Comparison of ENCODE assay signal across 11 mouse cellular contexts in genomic region chr11:76261224-76261623, GRCm38 (mm10). TPM values are rescaled to one million over a fixed set of nuclear protein-coding genes. Genes with fewer than 3 reads are reported as not detected.
DNase-seq lines count a peak whose midpoint lies in the region; ATAC-seq lines count a peak whose summit lies in the region.
"Had no signal": no experiment of that assay in that cellular context is flagged by ENCODE, and none has a peak within 500 bp of the region (broad histone marks: within the 10 kb centered on the region; RNA-seq: fewer than 3 reads in every experiment).

No protein-coding gene starts in this region.

- no peak for ATAC-seq in hindbrain, embryonic 12.5 days (ENCODE audit: low FRiP score)
- no peak for ATAC-seq in hindbrain, embryonic 16.5 days
- peak; percentile 57 for ATAC-seq in neutrophil, adult 5-6 weeks (ENCODE audit: extremely low read depth, insufficient number of reproducible peaks, low FRiP score, poor library complexity, severe bottlenecking)
- ATAC-seq: Patski had no signal

- peak overlapping the region; percentile 88 for H3K27ac ChIP-seq in hindbrain, embryonic 10.5 days
- no peak overlapping the region for H3K27ac ChIP-seq in hindbrain, embryonic 12.5 days
- peak overlapping the region; percentile 18; the same call in 1 of the 2 replicates for H3K27ac ChIP-seq in hindbrain, embryonic 16.5 days (ENCODE audit: low read depth, low read length)
- H3K27ac ChIP-seq: liver, embryonic 15.5 days had no signal

- no peak overlapping the region for H3K9ac ChIP-seq in hindbrain, embryonic 12.5 days
- H3K9ac ChIP-seq in hindbrain, embryonic 16.5 days (ENCODE audit: low read depth, low read length): 0 out of 2 replicates have a peak overlapping the region, but pooled peaks have one; percentile 9
- H3K9ac ChIP-seq: liver, embryonic 15.5 days had no signal

- no peaks in the 10 kb centered on the region; the same call in 1 of the 2 replicates for H3K27me3 ChIP-seq in hindbrain, embryonic 10.5 days (ENCODE audit: insufficient read depth, poor library complexity, severe bottlenecking)
- no peaks in the 10 kb centered on the region for H3K27me3 ChIP-seq in hindbrain, embryonic 12.5 days
- H3K27me3 ChIP-seq in hindbrain, embryonic 16.5 days (replicated peaks; ENCODE audit: control insufficient read depth, insufficient read depth, low read length): no peaks in the 10 kb centered on the region
- H3K27me3 ChIP-seq: liver, embryonic 15.5 days; Patski had no signal

- WGBS in hindbrain, embryonic 10.5 days: 65% methylated on average over 12 of the region's 12 CpGs
- 72% methylated on average over 12 of the region's 12 CpGs for WGBS in hindbrain, embryonic 12.5 days
- WGBS in hindbrain, embryonic 16.5 days: 63% methylated on average over 12 of the region's 12 CpGs

- peaks cover 95% of the 10 kb centered on the region for H3K4me1 ChIP-seq in hindbrain, embryonic 10.5 days (replicated peaks)
- peaks cover 50% of the 10 kb centered on the region for H3K4me1 ChIP-seq in hindbrain, embryonic 12.5 days
- peaks cover 16% of the 10 kb centered on the region for H3K4me1 ChIP-seq in hindbrain, embryonic 16.5 days (ENCODE audit: control insufficient read depth, insufficient read depth, low read depth, low read length)
- H3K4me1 ChIP-seq: liver, embryonic 15.5 days had no signal

- peaks cover 32% of the 10 kb centered on the region for H3K36me3 ChIP-seq in hindbrain, embryonic 10.5 days
- 0 out of 2 replicates have a peak, but pooled peaks cover 7% of the 10 kb centered on the region for H3K36me3 ChIP-seq in hindbrain, embryonic 12.5 days
- H3K36me3 ChIP-seq in hindbrain, embryonic 16.5 days (ENCODE audit: control insufficient read depth, insufficient read depth, low read length): no peaks in the 10 kb centered on the region
- H3K36me3 ChIP-seq: liver, embryonic 15.5 days had no signal

- no peak overlapping the region; the same call in 1 of the 2 replicates for H3K4me3 ChIP-seq in hindbrain, embryonic 10.5 days
- H3K4me3 ChIP-seq in hindbrain, embryonic 12.5 days: no peak overlapping the region
- no peak overlapping the region for H3K4me3 ChIP-seq in hindbrain, embryonic 16.5 days (ENCODE audit: low read length)
- H3K4me3 ChIP-seq: liver, embryonic 15.5 days had no signal

- no peak overlapping the region for H3K4me2 ChIP-seq in hindbrain, embryonic 12.5 days (replicated peaks)
- H3K4me2 ChIP-seq in hindbrain, embryonic 16.5 days (ENCODE audit: low read length): no peak overlapping the region
- H3K4me2 ChIP-seq: liver, embryonic 15.5 days had no signal

- no peak for DNase-seq in hindbrain, embryonic 10.5 days (ENCODE audit: low spot score)
- peak; percentile 8 for DNase-seq in thymus, postnatal 14 days
- no peak for DNase-seq in thymus, postnatal 4 days
- DNase-seq in cerebellum, postnatal 14 days: no peak
- DNase-seq in gastrocnemius, adult 18-20 months (ENCODE audit: low spot score): no peak
- DNase-seq: gastrocnemius, postnatal 10 days had no signal

- H3K9me3 ChIP-seq in hindbrain, embryonic 10.5 days: no peaks in the 10 kb centered on the region
- no peaks in the 10 kb centered on the region for H3K9me3 ChIP-seq in hindbrain, embryonic 12.5 days (replicated peaks)
- H3K9me3 ChIP-seq in hindbrain, embryonic 16.5 days (ENCODE audit: control insufficient read depth, low read length): no peaks in the 10 kb centered on the region
- H3K9me3 ChIP-seq: liver, embryonic 15.5 days had no signal

RNA-seq across cellular contexts. Expression of gene Glod4, which starts 17.7 kb away (rescaled TPM):
- polyA plus RNA-seq in hindbrain, embryonic 10.5 days (2016; fragmentation: Nextera tagmentation; extraction: Ambion mirVana): 126 and 130 TPM in 2 replicates
- polyA plus RNA-seq in hindbrain, embryonic 12.5 days (2016; fragmentation: Nextera tagmentation; extraction: Ambion mirVana): 109 and 118 TPM in 2 replicates
- 118 and 125 TPM in 2 replicates for polyA plus RNA-seq in hindbrain, embryonic 16.5 days (2015; fragmentation: Nextera tagmentation; extraction: Ambion mirVana)
- total RNA-seq in neutrophil, adult 5-6 weeks (2017): 57.1 and 60.8 TPM in 2 replicates
- 10 to 100 TPM; 25.5 to 27.8 TPM for total RNA-seq in gastrocnemius, adult 18-20 months (2021)

RNA-seq across cellular contexts. Expression of gene Mrm3, which starts 17.7 kb away (rescaled TPM):
- 21.5 and 24.7 TPM in 2 replicates for polyA plus RNA-seq in hindbrain, embryonic 10.5 days (2016; fragmentation: Nextera tagmentation; extraction: Ambion mirVana)
- polyA plus RNA-seq in hindbrain, embryonic 12.5 days (2016; fragmentation: Nextera tagmentation; extraction: Ambion mirVana): 15.4 and 18.0 TPM in 2 replicates
- polyA plus RNA-seq in hindbrain, embryonic 16.5 days (2015; fragmentation: Nextera tagmentation; extraction: Ambion mirVana): 25.7 and 26.1 TPM in 2 replicates
- 6.8 and 7.7 TPM in 2 replicates for total RNA-seq in neutrophil, adult 5-6 weeks (2017)
- total RNA-seq in gastrocnemius, adult 18-20 months (2021): 10 to 100 TPM; 11.1 to 16.6 TPM

RNA-seq across cellular contexts. Expression of gene Gemin4, which starts 43.8 kb away (rescaled TPM):
- polyA plus RNA-seq in hindbrain, embryonic 10.5 days (2016; fragmentation: Nextera tagmentation; extraction: Ambion mirVana): 45.4 and 49.9 TPM in 2 replicates
- polyA plus RNA-seq in hindbrain, embryonic 12.5 days (2016; fragmentation: Nextera tagmentation; extraction: Ambion mirVana): 27.5 and 28.7 TPM in 2 replicates
- polyA plus RNA-seq in hindbrain, embryonic 16.5 days (2015; fragmentation: Nextera tagmentation; extraction: Ambion mirVana): 12.0 and 15.1 TPM in 2 replicates
- total RNA-seq in neutrophil, adult 5-6 weeks (2017): 5.2 and 5.4 TPM in 2 replicates
- 1 to 10 TPM; 1.4 to 3.3 TPM for total RNA-seq in gastrocnemius, adult 18-20 months (2021)

RNA-seq across cellular contexts. Expression of gene Dbil5, which starts 43.8 kb away (rescaled TPM):
- polyA plus RNA-seq in hindbrain, embryonic 10.5 days (2016; fragmentation: Nextera tagmentation; extraction: Ambion mirVana): 0.48 and 0.51 TPM in 2 replicates
- 0.54 TPM in 1 of 2 replicates, not detected in the other for polyA plus RNA-seq in hindbrain, embryonic 12.5 days (2016; fragmentation: Nextera tagmentation; extraction: Ambion mirVana)
- 0.69 and 0.78 TPM in 2 replicates for polyA plus RNA-seq in hindbrain, embryonic 16.5 days (2015; fragmentation: Nextera tagmentation; extraction: Ambion mirVana)
- 2.3 TPM in 1 of 2 replicates, not detected in the other for total RNA-seq in neutrophil, adult 5-6 weeks (2017)
- total RNA-seq in gastrocnemius, adult 18-20 months (2021): not detected
- total RNA-seq: gastrocnemius, postnatal 10 days had no signal
